Comparison of ENCODE assay signal across 7 mouse cellular contexts in the genomic region with DNA sequence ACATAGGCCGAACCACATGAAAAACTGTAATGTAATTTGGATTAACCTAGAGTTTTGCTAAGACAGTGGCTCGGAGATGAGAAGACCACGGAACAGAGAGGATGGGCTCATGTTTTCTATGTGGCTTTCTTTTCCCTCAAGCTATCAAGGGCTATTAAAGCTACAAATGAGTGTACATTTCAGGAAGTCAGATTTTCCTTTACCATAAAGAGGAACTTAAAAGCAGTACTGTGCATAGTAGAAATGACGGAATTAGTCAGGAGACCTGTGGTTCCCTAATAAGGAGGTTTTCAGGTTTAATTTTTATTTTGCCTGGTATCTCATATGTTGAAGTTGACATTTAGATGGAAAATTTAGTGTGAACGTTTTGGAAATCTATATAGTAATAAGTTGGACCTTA.
A peak's percentile ranks its signal among the peaks of the same experiment; 100 is the strongest.
DNase-seq lines count a peak whose midpoint lies in the region; ATAC-seq lines count a peak whose summit lies in the region.
"Not testable (repeated sequence)": the region's sequence is repeated elsewhere in the genome, so short reads cannot be mapped to it uniquely, and the experiment has no call there.

No protein-coding gene starts in this region.

- not testable (repeated sequence) for H3K4me3 ChIP-seq in macrophage (ENCODE audit: inconsistent target)

- DNase-seq in 416B (ENCODE audit: low read depth), result peak; percentile 77
- peak; percentile 33 for DNase-seq in MEL-GATA-1-ER (ENCODE audit: extremely low read depth, low read depth)

- not testable (repeated sequence) for H3K36me3 ChIP-seq in macrophage (ENCODE audit: inconsistent target)

- H3K79me2 ChIP-seq in macrophage (ENCODE audit: inconsistent target), result peaks cover 80% of the 10 kb centered on the region

- ATAC-seq in common myeloid progenitor, adult 5-6 weeks (replicated peaks; ENCODE audit: low read depth, poor library complexity, severe bottlenecking), result peak; percentile 85
- peak; percentile 81 to 85 for ATAC-seq in hematopoietic stem cell, adult 5-6 weeks (replicated peaks in 1 of 2; ENCODE audit: insufficient read depth in 1 of 2, low FRiP score in 2 of 2, low TSS enrichment in 1 of 2, low read depth in 1 of 2, poor library complexity in 2 of 2, severe bottlenecking in 2 of 2)
- peak; percentile 88 for ATAC-seq in megakaryocyte progenitor cell, adult 5-6 weeks (replicated peaks; ENCODE audit: poor library complexity)
- ATAC-seq in neutrophil, adult 5-6 weeks (ENCODE audit: extremely low read depth, insufficient number of reproducible peaks, low FRiP score, poor library complexity, severe bottlenecking), result peak; percentile 89

- peak overlapping the region; percentile 98 for H3K27ac ChIP-seq in macrophage

- 9% methylated on average over 5 of the region's 5 CpGs for WGBS in macrophage (ENCODE audit: missing documents)
